Mouse (Mus musculus) myocyte (in vitro differentiated cells): ENCODE data around the gene Mtg1. TPM values are rescaled to one million over a fixed set of nuclear protein-coding genes. Genes with fewer than 3 reads are reported as not detected.

ENCODE experiments used
- H3K27me3 ChIP-seq: one replicate; pipeline ENCODE4 v1.6.1; 2011; ENCODE audit not compliant: control insufficient read depth, insufficient read depth, insufficient read length
- H3K36me3 ChIP-seq: one replicate; pipeline ENCODE4 v1.6.1; 2011; ENCODE audit not compliant: control insufficient read depth, insufficient read depth
- H3K4me2 ChIP-seq: one replicate; pipeline ENCODE4 v1.6.1; 2011; ENCODE audit warnings: low read depth, control low read depth
- H3K4me3 ChIP-seq: one replicate; pipeline ENCODE4 v1.5.1; 2011; ENCODE audit warnings: mild to moderate bottlenecking, control low read depth, moderate library complexity
- H3K79me2 ChIP-seq: one replicate; pipeline ENCODE4 v1.6.1; 2011; ENCODE audit not compliant: control insufficient read depth, insufficient read depth
- H3ac ChIP-seq: one replicate; pipeline ENCODE4 v1.6.1; 2011; ENCODE audit not compliant: control insufficient read depth, insufficient read length
- CEBPB ChIP-seq: IDR thresholded peaks from 2 replicates; pipeline ENCODE4 v1.6.1; 2011; ENCODE audit warnings: mild to moderate bottlenecking, moderate library complexity; ENCODE audit not compliant: poor library complexity, insufficient read depth, severe bottlenecking
- E2F4 ChIP-seq: IDR thresholded peaks from one replicate; pipeline ENCODE4 v1.6.1; 2011; ENCODE audit warnings: mild to moderate bottlenecking, control low read depth, moderate library complexity; ENCODE audit not compliant: insufficient read depth
- MAX ChIP-seq: IDR thresholded peaks from one replicate; pipeline ENCODE4 v1.6.1; 2011; ENCODE audit warnings: low read depth, mild to moderate bottlenecking, control low read depth
- MYOD1 ChIP-seq, 3 experiments: IDR thresholded peaks; one replicate each; pipeline ENCODE4 v1.6.1; 2011; ENCODE audit warnings: control low read depth in 2 of 3, low read depth in 2 of 3, mild to moderate bottlenecking in 2 of 3, moderate library complexity in 1 of 3; ENCODE audit not compliant: insufficient read length in 2 of 3, control insufficient read depth in 1 of 3
- MYOG ChIP-seq, 3 experiments: IDR thresholded peaks; one replicate each; pipeline ENCODE4 v1.6.1; 2011; ENCODE audit warnings: control low read depth in 2 of 3, low read depth in 2 of 3, mild to moderate bottlenecking in 2 of 3; ENCODE audit not compliant: insufficient read length in 2 of 3, control insufficient read depth in 1 of 3, insufficient read depth in 1 of 3
- POLR2A ChIP-seq: IDR thresholded peaks from one replicate; pipeline ENCODE4 v1.6.1; 2011; ENCODE audit warnings: low read depth, mild to moderate bottlenecking, control low read depth, moderate library complexity; ENCODE audit not compliant: insufficient read length
- POLR2AphosphoS2 ChIP-seq: IDR thresholded peaks from one replicate; pipeline ENCODE4 v1.6.1; 2011; ENCODE audit warnings: low read depth, control low read depth; ENCODE audit not compliant: insufficient read length
- REST ChIP-seq: IDR thresholded peaks from one replicate; pipeline ENCODE4 v1.6.1; 2011; ENCODE audit warnings: mild to moderate bottlenecking, control low read depth, moderate library complexity; ENCODE audit not compliant: insufficient read depth, insufficient read length
- SRF ChIP-seq: IDR thresholded peaks from one replicate; pipeline ENCODE4 v1.6.1; 2011; ENCODE audit warnings: low read depth; ENCODE audit not compliant: control insufficient read depth, insufficient read length
- TCF12 ChIP-seq: IDR thresholded peaks from one replicate; pipeline ENCODE4 v1.6.1; 2011; ENCODE audit warnings: mild to moderate bottlenecking, control low read depth; ENCODE audit not compliant: poor library complexity, insufficient read depth, severe bottlenecking
- TCF3 ChIP-seq: IDR thresholded peaks from one replicate; pipeline ENCODE4 v1.6.1; 2011; ENCODE audit warnings: low read depth, control low read depth; ENCODE audit not compliant: insufficient read length
- USF1 ChIP-seq: IDR thresholded peaks from one replicate; pipeline ENCODE4 v1.6.1; 2011; ENCODE audit warnings: low read depth, mild to moderate bottlenecking, control low read depth, moderate library complexity
- polyA plus RNA-seq: library from polyadenylated mRNA; unstranded; fragments of >200 nt; fragmentation: generic; extraction: Trizol; gene quantifications from one replicate; pipeline ENCODE4 v1.2.1, GENCODE M21; 2012; ENCODE audit warnings: missing spikeins

Gene Mtg1
- 23.3 TPM for polyA plus RNA-seq

- H3ac ChIP-seq: peak within 1 kb of the TSS; percentile 35
- TF ChIP-seq TCF12 (no peak), USF1 (no peak), MYOG (IDR thresholded peaks at IDR 0.05; ENCODE audit: control insufficient read depth in 1 of 3, insufficient read depth in 1 of 3, insufficient read length in 2 of 3, low read depth in 2 of 3) (peak in 2 of 3 experiments; percentile 82 to 86), CEBPB (no peak), POLR2A (peak; percentile 83), TCF3 (no peak), REST (peak; percentile 45), SRF (no peak), MYOD1 (IDR thresholded peaks at IDR 0.05; ENCODE audit: control insufficient read depth in 1 of 3, insufficient read length in 2 of 3, low read depth in 2 of 3) (peak in 2 of 3 experiments; percentile 4 to 63), POLR2AphosphoS2 (peak; percentile 95), MAX (peak; percentile 84), E2F4 (no peak)
Observed at GRCm38 (mm10) chr7:140137135-140138020, at the start of gene Mtg1. Gene Mtg1, plus strand, starts transcription at chr7:140137564.

GRCm38 (mm10) chr7:140090601-140091000 lies 46.8 kb upstream of the Mtg1 start:
- no peaks in the 10 kb centered on the region for H3K27me3 ChIP-seq
- H3K36me3 ChIP-seq: no peaks in the 10 kb centered on the region
- no peak overlapping the region for H3K4me2 ChIP-seq
- no peak for TF ChIP-seq USF1
- TF ChIP-seq MYOD1 (IDR thresholded peaks at IDR 0.05; ENCODE audit: control insufficient read depth in 1 of 3, insufficient read length in 2 of 3, low read depth in 2 of 3): no peak
- TF ChIP-seq CEBPB: no peak
- no peak for TF ChIP-seq REST
- TF ChIP-seq MAX: no peak
- TF ChIP-seq POLR2AphosphoS2: no peak
- TF ChIP-seq POLR2A: no peak
- TF ChIP-seq TCF12: no peak
- no peak for TF ChIP-seq SRF
- no peak overlapping the region for H3K4me3 ChIP-seq
- H3K79me2 ChIP-seq: no peaks in the 10 kb centered on the region
- no peak overlapping the region for H3ac ChIP-seq

More at GRCm38 (mm10) chr7:140137135-140138020, at the start of gene Mtg1:
- no peaks in the 10 kb centered on the region for H3K36me3 ChIP-seq
- peak within 1 kb of the TSS; percentile 86 for H3K4me2 ChIP-seq
- H3K4me3 ChIP-seq: peak within 1 kb of the TSS; percentile 35
- H3K27me3 ChIP-seq: no peaks in the 10 kb centered on the region
- H3K79me2 ChIP-seq: no peaks in the 10 kb centered on the region

- H3K27me3 ChIP-seq: no peaks in the 10 kb centered on the region
- H3K4me2 ChIP-seq: no peak within 1 kb of the TSS
- H3K79me2 ChIP-seq: no peaks in the 10 kb centered on the region
- no peak within 1 kb of the TSS for H3K4me3 ChIP-seq
- H3K36me3 ChIP-seq: no peaks in the 10 kb centered on the region
- no peak within 1 kb of the TSS for H3ac ChIP-seq
- no peak for TF ChIP-seq POLR2AphosphoS2
- no peak for TF ChIP-seq REST
- no peak for TF ChIP-seq CEBPB
- TF ChIP-seq E2F4: no peak
- no peak for TF ChIP-seq MYOD1 (IDR thresholded peaks at IDR 0.05; ENCODE audit: control insufficient read depth in 1 of 3, insufficient read length in 2 of 3, low read depth in 2 of 3)
- TF ChIP-seq TCF3: no peak
- no peak for TF ChIP-seq MYOG (IDR thresholded peaks at IDR 0.05; ENCODE audit: control insufficient read depth in 1 of 3, insufficient read depth in 1 of 3, insufficient read length in 2 of 3, low read depth in 2 of 3)
- TF ChIP-seq MAX: no peak
- no peak for TF ChIP-seq SRF
- TF ChIP-seq USF1: no peak
- TF ChIP-seq POLR2A: no peak
- TF ChIP-seq TCF12: no peak
Observed at GRCm38 (mm10) chr7:140092924-140093528, 44.3 kb upstream of the Mtg1 start, which contains the start of gene Prap1. Gene Prap1, plus strand, starts transcription at chr7:140093395.

- no peak overlapping the region for H3K4me2 ChIP-seq
- no peak for TF ChIP-seq CEBPB
- no peak for TF ChIP-seq POLR2AphosphoS2
Observed at GRCm38 (mm10) chr7:140094954-140095353, 42.4 kb upstream of the Mtg1 start.

GRCm38 (mm10) chr7:140095556-140095955 lies 41.8 kb upstream of the Mtg1 start:
- no peaks in the 10 kb centered on the region for H3K27me3 ChIP-seq
- no peak overlapping the region for H3K4me3 ChIP-seq
- no peaks in the 10 kb centered on the region for H3K79me2 ChIP-seq
- H3K36me3 ChIP-seq: no peaks in the 10 kb centered on the region
- H3ac ChIP-seq: no peak overlapping the region
- TF ChIP-seq TCF3 (no peak), CEBPB (no peak), SRF (no peak), MAX (no peak), MYOG (IDR thresholded peaks at IDR 0.05; ENCODE audit: control insufficient read depth in 1 of 3, insufficient read depth in 1 of 3, insufficient read length in 2 of 3, low read depth in 2 of 3) (no peak), POLR2A (no peak), USF1 (no peak), TCF12 (no peak)
- no peak overlapping the region for H3K4me2 ChIP-seq

More at GRCm38 (mm10) chr7:140094954-140095353, 42.4 kb upstream of the Mtg1 start:
- Histone ChIP-seq H3K79me2 (no peaks in the 10 kb centered on the region), H3K36me3 (no peaks in the 10 kb centered on the region), H3K27me3 (no peaks in the 10 kb centered on the region), H3ac (no peak overlapping the region), H3K4me3 (no peak overlapping the region)
